Mouse (Mus musculus) monocyte, adult 5-6 weeks (primary cell): ENCODE measurements around the gene Col6a2. TPM values are rescaled to one million over a fixed set of nuclear protein-coding genes. Genes with fewer than 3 reads are reported as not detected.

Experiments
- ATAC-seq: fragments of 153-309, 156-312 bp; replicated peaks from 2 replicates; pipeline ENCODE4 v1.8.0; 2017; ENCODE audit warnings: mild to moderate bottlenecking; ENCODE audit not compliant: low TSS enrichment, insufficient number of reproducible peaks, severe bottlenecking, poor library complexity, low FRiP score
- total RNA-seq: library from RNA; stranded (forward); fragments of 200-1000, 200-491, 200-594 nt; gene quantifications from 3 replicates; pipeline ENCODE4 v1.2.3, GENCODE M21; 2017

The Col6a2 gene
- total RNA-seq: not detected in 3 replicates

DNA sequence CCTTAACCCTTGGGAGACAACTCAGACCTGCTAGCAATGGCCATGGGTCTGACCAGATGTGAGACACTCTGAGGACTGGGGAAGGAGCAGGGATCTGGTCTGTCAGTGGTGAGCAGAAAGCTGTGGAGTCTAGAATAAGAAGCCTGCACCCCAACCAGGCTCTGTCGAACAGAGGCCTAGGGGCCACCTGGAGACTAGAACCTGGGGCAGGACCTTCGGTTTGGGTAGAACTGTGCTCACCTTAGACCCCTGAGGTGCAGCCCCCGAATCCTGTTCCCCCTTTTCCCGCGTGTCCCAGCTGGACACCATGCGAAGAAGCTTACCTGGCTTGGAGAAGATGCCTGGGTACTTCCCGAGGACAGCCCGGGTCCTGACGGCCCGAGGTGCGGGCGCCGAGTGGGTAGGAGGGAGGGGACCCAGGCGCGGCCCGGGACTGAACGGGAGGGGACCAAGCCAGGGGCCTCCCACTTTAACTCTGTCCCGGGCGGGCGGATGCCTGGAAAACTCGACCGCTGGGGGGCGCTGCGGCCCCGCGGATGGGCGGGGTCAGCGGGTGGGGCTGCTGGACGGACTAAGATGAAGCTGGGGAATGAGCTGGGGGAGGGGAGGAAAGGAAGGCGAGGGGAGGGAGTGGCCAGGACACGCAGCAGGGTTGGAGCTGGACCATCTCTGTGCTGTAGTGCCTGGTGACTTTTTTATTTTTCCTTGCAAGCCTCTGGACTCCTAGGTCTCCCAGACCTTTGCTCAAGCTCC lies at the start of gene Col6a2:
Col6a2 (minus strand) TSS at position 703 of the 753 bp plus-strand sequence.
- ATAC-seq: no peak

DNA sequence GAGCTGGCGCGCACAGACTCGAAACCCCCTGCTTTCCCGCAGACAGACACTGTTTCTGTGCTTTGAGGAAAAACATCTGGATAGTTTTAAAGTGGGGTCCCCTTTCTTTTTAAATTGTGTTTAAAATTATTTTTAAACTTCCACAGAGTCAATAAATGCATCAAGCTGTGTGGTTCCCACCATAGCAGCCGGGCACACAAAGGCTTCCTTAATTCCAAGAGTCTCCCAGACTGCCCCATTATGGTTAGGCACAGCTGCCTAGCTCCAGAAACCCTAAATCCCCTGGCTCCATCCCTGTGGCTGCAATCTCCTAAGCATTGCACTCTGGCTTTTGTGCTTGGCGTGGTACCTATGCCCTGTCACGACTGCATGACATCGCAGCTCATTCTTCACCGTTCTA lies 48.5 kb upstream of the Col6a2 start:
- ATAC-seq: no peak

DNA sequence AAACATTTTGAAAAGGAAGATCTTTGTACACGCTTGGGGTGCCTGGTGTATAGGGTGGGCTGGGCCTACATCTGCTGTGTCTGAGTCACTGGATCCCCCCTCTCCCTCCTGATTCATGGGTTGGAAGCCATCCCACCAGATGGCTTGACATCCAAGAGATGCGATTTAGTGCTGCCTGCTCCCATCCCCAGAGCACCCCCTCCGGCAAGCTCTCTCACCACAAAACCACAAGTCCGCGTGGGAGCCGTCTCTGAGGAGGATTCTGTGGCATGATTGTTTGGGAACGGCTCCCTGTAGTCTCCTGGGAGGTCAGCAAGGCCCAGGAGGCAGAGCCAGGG lies 45.5 kb upstream of the Col6a2 start:
- ATAC-seq: no peak

DNA sequence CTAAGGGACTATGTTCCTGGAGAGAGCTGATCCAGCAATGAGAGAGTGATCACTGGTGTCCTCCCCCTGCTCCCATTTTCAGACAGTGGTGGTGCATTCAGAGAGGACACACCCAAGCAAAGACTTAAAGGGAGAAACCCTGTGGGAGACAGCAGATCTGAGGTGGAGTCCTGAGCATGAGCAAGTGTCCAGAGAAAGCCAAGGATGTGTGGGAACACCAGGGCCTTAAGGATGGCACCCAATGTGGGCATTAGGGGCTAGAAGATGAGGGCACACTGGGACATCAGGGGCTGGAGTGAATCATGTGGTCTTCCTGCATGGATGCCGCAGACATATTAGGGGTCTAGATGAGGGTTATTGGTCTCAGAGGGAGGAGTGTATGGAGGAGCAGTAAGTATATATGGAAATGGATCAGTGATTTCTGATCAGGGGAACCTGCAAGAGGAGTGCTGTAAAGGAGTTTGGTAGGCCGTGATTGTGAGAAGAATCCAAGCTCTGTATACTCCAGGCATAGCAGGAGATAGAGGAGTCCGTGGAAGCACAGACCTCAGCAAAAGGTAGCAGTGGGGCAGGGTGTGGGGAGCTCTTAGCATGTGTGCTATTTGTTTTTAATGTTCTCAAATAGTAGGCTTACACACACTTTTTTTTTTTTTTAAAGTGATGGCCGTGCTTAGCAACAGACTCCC lies 45.0 kb upstream of the Col6a2 start:
- ATAC-seq: no peak

DNA sequence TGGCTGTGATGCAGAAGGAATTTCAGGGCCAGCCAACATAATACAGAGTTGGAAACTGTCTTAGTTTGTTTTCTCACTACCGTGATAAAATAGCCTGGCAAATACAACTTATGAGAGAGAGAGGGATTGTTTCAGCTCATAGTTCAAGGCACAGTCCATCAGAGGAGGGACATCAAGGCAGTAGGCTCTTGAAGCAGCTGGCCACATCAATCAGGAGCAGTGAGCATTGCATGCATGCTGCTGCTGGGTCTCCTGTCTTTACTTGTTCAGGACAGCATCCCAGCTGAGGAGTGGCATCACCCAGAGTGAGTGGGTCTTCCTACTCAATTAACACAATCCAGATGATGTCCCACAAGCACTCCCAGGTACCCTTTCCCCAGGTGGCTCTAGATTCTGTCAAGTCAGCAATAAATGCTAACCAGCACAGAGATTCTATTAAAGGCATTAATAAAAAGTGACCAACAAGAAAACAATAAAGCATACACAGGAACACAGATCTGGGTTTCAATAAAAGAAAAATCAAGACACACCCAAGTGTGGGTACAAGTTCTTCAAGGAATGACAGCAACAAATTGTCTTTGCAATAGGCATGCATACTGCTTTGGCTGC lies 43.9 kb upstream of the Col6a2 start:
- ATAC-seq: no peak

DNA sequence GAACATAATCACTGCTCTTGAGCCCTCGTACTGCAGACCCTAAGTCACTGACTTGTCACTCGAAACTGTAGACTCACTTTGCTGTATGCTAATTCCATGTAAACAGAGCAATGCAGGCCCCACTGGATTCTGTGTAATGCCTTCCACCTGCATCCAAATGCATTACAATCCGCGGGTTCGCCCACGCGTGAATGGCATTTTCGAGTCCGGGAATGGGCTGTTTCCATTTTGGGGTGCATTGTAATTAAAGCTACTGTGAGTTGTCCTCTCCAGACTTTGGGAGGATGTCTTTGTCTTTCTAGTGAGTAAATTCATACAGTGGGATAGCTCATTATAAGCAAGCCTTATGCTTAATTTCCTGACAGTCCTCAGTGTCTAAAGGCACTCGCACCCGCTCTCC lies 42.1 kb upstream of the Col6a2 start:
- ATAC-seq: no peak

DNA sequence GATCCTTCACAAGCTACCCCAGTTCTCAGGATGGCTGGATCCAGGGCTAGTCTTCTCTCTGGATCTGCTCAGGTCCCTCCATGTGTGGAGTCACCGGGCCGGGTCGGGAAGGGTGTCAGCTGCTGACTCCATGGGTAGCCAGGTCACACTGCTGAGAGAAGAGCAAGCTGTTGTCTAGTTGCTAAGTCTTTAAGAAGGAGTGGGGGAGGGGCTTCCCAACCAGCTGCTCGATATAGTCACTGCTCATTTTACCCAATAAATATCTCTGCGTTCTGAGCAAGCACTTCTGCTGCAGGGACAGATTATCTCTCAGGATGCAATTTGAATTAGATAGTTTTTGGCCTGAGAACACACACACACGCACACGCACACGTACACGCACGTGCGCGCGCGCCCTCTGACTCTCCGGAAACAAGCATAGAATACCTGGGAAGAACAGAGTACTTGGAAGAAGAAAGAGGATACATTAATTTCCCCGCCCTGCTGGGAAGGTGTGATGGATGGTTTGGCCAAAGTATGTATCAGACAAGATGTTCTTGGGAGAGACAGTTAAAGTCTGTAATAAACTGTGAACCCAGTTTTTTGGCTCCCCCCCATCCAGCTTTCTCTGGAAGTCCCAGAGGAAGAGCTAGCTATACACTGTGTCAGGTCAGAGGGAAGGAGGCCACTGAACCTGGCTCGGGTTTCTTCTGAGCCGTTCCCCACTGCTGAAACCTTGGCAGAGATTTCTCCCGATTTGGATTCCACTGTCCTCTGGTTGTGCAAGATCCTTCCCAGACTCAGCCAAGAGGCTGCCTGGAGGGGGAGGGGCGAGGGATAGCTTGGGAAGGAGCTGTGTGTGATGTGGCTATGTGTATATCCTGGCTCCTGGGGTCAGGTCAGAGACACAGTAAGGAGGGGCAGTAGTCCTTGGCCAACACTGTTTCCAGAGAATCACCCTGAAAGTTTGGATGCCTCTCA lies 41.0 kb upstream of the Col6a2 start:
- no peak for ATAC-seq

DNA sequence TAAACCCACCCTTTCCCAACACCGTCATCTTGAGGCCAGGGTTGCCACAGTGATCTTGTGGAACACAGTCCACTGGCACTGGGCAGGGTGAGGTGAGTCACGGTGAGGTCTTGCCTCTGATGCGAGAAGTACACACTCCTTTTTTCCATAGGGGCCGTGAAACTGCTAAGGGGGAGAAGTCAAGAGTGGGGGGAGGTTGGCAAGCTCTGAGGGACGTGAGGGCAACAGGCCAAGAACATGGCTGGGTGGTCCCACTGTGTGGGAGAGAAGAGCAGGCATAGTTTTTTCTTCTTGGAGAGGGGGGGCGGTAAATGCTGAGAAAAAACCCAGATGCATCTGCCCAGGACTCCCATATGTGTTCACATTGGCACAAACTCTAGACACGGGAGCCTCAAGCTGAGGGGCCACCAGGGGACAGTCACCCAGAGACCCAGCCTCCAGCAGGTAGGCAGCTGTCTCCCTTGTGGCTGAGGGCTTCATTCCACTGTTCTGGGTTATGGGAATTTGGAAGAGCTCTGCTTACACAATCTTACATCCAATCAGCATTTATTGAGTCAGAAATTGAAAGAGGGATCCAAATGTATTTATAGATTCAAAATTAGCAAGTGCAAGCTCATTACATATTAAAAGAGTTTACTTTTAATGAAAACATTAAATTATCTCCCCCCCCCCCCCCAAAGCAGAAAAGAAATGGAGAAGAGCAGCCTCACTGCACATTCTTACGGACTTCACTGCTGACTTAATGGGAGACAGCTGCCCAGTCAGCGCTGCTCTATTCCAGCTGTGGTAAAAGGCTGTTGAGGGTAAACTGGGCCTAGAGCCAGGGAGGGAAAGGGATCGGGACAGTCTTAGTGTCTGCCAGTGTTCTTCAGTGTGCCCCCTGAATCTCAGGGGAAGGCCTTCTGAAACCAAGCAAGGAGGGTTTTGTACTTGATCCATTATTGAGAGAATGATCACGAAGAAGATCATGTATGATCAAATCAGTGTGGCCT lies 30.2 kb upstream of the Col6a2 start:
- no peak for ATAC-seq

DNA sequence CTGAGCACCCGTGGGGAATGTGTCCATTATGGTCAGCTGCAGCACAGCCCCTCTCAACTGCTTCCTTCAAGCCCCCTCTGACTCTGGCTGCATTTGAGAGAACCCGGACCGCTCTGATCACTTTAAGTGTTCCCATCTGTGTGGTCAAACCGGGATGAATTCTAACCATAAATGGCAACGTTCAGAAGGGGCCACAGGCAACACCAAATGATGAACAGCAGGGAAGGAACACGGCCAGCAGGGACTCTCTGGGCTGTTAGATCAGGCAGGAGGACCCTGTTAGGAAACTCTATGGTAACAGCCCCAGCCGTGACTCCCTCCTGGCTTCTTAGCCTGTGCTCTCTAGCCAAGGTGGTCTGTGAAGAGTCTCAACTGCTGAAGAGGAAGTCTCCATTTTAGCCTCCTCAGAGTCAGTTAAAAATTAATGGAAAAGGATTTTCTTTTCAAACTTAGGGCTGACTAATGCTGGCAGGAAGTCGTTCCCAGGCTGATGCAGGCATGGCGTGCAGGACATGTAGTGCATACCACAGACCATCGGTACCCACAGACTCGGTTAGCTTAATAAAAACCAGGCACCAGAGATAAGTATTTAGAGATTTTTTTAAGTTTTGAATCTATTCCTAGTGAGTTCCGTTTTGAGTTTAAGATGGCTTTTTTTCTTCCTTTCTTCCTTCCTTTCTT lies 27.4 kb upstream of the Col6a2 start:
- no peak for ATAC-seq

DNA sequence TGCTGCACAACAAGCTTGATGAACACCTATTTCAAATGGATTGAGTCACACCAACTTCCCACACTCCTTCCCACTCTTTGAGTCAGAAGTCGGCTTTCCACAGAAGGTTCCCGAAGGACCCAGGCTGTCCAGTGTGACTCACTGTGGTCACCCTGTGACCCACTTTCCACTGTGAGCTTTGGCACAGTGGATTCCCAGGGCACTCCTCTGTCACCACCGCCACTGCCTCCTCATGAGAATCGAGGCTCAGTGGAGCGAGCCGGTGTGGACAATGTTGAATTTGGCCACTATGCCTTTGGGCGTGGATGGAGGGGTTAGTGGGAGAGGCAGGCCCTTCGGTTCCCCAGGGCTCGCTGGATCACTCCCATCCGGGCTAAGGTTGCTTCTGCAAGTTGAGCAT lies 25.3 kb upstream of the Col6a2 start:
- no peak for ATAC-seq

DNA sequence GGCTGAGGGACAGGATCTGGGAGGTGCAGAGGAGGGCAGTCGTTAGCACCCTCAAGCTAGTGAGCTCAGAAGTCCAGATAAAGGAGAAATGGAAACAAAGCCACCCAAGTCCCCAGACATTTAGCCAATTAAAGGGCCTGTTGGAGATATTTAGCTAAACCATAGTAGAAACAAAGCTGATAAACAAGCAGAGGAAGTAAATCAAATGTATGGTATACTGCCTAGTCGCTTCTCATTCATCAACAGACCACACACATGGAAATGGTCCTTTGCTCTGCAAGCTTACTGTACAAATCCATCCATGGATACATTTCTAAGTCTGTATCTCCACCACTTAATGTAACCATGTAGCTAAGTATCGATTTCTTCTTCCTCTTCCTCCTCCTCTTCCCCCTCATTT lies 24.0 kb upstream of the Col6a2 start:
- no peak for ATAC-seq

DNA sequence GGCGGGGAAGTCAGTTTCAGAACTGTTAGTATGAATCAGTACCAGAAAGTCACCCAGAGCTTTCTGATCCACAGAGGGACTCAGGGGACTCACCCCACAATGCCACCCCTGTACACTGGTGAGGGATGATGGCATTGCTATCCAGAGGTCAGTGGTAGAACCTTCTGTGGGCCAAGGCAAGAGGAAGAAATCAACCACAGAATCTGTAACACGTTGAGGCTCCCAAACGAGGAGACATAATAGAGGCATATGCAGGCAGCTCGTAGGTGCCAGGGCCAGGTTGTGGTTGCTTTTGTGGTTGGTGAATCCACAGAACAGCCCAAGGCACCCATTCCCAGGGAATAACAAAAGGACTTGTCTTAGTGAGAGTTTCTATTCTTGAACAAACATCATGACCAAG lies 22.3 kb upstream of the Col6a2 start:
- no peak for ATAC-seq

DNA sequence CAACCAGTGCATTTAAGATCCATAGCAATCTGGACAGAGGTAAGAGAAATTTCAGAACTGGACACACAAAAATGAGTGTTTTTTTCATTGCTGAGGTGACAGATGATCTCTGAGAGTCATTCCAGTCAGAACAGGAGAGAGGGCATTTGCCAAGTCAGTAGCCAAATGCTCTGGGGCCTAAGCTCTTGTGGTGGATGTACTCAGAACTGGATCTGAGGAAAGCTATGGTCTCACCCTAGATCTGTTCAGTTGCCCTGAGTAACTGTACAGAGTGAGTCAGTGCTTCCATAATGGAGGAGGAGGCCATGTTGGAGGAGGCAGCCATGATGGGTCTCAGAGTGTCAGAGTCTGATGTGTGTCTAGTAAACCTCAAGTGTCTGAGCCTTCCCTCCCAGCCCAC lies 21.6 kb upstream of the Col6a2 start:
- ATAC-seq: no peak

DNA sequence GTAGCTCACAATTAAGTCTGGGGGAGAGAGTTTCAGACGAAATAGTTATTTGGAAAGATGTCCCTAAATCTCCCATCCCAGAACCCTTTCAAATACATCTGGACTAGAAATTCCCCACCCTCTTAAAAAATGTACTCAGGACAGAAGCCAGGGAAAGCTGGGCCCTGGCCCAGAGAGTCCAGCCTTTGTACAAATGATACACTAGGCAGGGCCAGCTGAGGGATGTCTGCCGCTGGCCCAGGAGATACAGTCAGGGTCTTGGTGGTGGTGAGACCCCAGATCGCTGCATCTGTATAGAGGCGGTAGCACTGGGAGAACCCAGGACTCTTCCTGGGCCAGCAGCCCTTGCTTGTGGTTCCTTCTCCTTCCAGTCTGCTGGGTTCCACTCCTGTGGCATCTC lies 20.6 kb upstream of the Col6a2 start:
- no peak for ATAC-seq

DNA sequence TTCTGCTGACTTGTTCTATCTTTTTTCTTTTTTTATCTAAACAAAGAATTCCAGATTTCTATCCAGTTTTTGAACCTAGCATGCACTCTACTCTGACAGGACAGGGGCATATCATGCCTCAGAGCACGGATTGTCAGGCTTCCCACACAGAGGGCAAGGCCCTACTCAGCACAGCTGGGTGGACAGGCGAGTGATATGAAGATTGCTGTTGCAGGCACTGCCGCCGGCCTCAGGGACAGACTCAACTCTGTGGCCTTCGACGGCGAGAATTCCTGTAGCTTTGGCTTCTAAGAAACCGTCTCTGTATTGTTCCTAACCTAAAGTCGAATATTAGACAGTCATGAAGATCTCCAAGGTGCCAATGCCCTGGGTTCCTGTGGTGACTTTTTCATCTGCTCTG lies 20.0 kb upstream of the Col6a2 start:
- no peak for ATAC-seq

DNA sequence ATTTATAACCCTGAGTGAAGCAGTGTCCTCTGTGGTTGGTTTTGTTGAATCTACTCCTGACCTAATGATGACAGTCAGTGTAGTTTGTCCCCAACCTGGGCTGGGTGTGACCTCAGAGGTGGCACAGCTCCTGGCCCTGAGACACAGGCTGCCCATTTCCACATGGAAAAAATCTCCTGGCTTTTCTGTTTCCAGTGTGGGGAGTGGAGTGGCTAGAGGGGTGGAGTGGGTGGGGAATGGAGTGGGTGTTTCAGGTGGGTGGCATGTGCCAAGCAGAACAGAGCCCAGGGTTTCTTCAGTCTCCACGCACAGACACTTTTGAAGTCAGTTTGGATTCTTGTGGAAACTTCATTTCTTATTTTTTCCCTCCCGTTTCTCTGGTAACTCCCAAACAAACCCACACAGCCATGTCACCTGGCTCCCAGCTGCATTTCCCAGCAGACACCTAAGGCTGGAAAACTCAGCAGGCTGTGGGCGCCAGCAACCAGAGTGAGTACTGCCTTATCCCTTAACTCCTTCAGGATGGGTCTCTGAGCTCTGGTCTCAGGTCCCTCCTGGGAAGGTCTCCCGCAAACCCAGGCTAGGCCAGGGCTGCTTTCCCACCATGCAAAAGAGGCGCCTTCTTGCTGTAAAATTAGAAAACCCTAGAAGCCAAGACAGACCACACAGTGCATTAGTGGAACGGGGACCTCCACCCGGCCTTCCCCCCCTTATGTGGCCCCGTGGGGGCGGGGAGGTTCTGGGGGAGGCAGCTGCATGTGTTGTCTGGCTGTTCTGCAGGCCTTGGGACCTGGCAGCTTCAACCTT lies 19.4 kb upstream of the Col6a2 start:
- ATAC-seq: no peak
